Mouse (Mus musculus): ENCODE measurements at regions not wholly inside any gene's neighbourhood (a gene's known extent, or its start where the extent isn't known, plus 50 kb on each side); places are given as distances from the start of the nearest gene placed in this dataset.

DNA sequence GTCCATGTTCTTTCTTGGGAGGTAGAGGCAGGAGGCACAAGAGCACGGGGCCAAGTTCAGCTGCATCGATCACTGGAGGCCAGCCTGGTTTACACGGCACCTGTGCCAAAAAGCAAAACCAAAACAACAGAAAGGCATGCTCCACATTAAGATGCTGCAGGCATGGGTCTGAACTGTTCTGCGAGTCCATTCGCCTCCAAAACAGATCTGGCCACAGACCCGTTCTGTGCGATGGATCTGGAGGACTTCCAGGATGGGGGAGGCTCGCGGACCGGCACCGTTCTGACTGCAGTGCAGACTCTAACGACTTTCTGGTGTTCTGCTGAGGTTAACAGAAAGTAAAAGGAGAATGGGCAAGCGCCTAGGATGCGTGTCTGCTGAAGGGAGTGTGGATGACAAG, 52.3 kb downstream of the A230072I06Rik start:
- DNase-seq (ENCODE audit: low spot score) (no peak), ATAC-seq (no peak)
- Histone ChIP-seq H3K9ac (ENCODE audit: low read length) (no peak overlapping the region), H3K4me3 (ENCODE audit: low read depth, low read length) (no peak overlapping the region), H3K4me2 (ENCODE audit: low read length) (no peak overlapping the region), H3K9me3 (replicated peaks; ENCODE audit: control insufficient read depth, low read length) (no peaks in the 10 kb centered on the region), H3K36me3 (ENCODE audit: control insufficient read depth, insufficient read depth, low read length) (no peaks in the 10 kb centered on the region), H3K27me3 (replicated peaks; ENCODE audit: control insufficient read depth, insufficient read depth, low read length) (peaks cover 14% of the 10 kb centered on the region; the same call in 1 of the 2 replicates), H3K27ac (ENCODE audit: low read depth, low read length) (no peak overlapping the region), H3K4me1 (ENCODE audit: control insufficient read depth, insufficient read depth, low read length) (peaks cover 54% of the 10 kb centered on the region)
- 54% methylated on average over 14 of the region's 14 CpGs for WGBS

DNA sequence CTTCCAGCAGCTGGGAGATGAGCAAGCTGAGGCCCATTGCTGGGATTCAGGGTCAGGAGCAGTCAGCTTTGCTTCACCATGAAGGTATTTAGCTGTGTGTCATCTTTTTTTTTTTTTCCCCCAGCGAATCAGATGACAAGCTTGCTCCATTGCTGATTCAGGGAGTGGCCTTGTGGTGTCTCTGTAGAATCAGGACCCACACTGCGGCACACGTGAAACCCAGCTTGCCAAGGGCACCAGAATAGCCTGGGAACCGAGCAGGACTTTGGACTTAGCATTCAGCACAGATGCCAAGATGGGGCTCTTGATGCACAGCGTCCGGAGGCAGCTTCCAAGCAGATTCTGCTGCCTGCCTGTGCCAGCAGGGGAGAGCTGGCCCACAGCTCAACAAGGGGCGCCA, 53.0 kb downstream of the A230072I06Rik start:
- peaks cover 50% of the 10 kb centered on the region for H3K4me1 ChIP-seq (ENCODE audit: control insufficient read depth, insufficient read depth, low read length)

DNA sequence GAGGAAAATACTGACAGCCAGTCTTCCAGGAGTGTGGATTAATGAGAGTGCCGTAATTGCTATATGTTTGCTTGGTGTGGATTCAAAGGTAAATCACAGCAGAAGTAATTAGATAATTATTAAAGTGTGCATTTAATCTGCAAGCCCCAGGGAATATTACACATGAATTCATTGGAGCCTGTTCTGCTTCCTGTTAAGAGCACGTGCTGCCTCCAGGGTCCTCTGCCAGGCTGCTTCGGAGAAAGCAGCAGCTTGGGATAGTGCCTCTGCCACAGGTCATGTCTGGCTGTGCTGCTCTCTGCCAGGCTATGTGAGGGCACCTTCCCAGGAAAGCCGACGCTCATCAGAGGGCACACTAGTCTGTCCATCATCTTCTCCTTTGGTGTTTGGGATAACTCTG, 55.5 kb downstream of the A230072I06Rik start:
- Histone ChIP-seq H3K27ac (ENCODE audit: low read depth, low read length) (no peak overlapping the region), H3K9ac (ENCODE audit: low read length) (no peak overlapping the region), H3K36me3 (ENCODE audit: control insufficient read depth, insufficient read depth, low read length) (no peaks in the 10 kb centered on the region), H3K4me2 (ENCODE audit: low read length) (no peak overlapping the region), H3K9me3 (replicated peaks; ENCODE audit: control insufficient read depth, low read length) (no peaks in the 10 kb centered on the region), H3K4me1 (ENCODE audit: control insufficient read depth, insufficient read depth, low read length) (peaks cover 27% of the 10 kb centered on the region), H3K4me3 (ENCODE audit: low read depth, low read length) (no peak overlapping the region), H3K27me3 (replicated peaks; ENCODE audit: control insufficient read depth, insufficient read depth, low read length) (peaks cover 19% of the 10 kb centered on the region; the same call in 1 of the 2 replicates)
- ATAC-seq (no peak), DNase-seq (ENCODE audit: low spot score) (peak; percentile 44)
- 53% methylated on average over 5 of the region's 5 CpGs for WGBS

More for the DNA sequence above, 53.0 kb downstream of the A230072I06Rik start:
- WGBS: 71% methylated on average over 7 of the region's 7 CpGs
- Histone ChIP-seq H3K4me2 (ENCODE audit: low read length) (no peak overlapping the region), H3K4me3 (ENCODE audit: low read depth, low read length) (no peak overlapping the region), H3K27ac (ENCODE audit: low read depth, low read length) (no peak overlapping the region), H3K9ac (ENCODE audit: low read length) (no peak overlapping the region), H3K27me3 (replicated peaks; ENCODE audit: control insufficient read depth, insufficient read depth, low read length) (peaks cover 19% of the 10 kb centered on the region; the same call in 1 of the 2 replicates), H3K36me3 (ENCODE audit: control insufficient read depth, insufficient read depth, low read length) (no peaks in the 10 kb centered on the region), H3K9me3 (replicated peaks; ENCODE audit: control insufficient read depth, low read length) (no peaks in the 10 kb centered on the region)
- DNase-seq (ENCODE audit: low spot score) (no peak), ATAC-seq (no peak)

DNA sequence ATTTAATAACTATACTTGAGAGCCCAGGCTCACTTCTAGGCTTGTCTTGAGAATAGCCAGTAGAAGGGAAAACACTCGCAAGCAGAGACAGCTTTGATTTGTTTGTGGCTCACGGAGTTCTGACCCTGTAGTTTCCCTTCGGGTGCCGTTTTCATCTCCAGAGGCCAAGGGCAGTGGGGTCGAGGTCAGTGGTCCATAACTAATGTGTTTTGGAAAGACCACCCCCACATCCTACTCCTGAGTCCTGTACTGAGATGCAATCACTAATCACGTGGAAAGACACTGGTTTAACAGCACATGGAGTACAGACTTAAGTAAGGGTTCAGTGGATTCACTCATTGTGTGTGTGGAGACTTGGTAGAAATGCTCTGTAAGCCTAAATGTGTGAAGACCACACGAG, 56.0 kb downstream of the A230072I06Rik start:
- WGBS: 60% methylated on average over 7 of the region's 7 CpGs
- H3K36me3 ChIP-seq (ENCODE audit: control insufficient read depth, insufficient read depth, low read length): no peaks in the 10 kb centered on the region
- H3K27me3 ChIP-seq (replicated peaks; ENCODE audit: control insufficient read depth, insufficient read depth, low read length): peaks cover 19% of the 10 kb centered on the region; the same call in 1 of the 2 replicates
- no peak overlapping the region for H3K9ac ChIP-seq (ENCODE audit: low read length)
- no peak overlapping the region for H3K4me2 ChIP-seq (ENCODE audit: low read length)
- no peaks in the 10 kb centered on the region for H3K9me3 ChIP-seq (replicated peaks; ENCODE audit: control insufficient read depth, low read length)
- no peak overlapping the region for H3K4me3 ChIP-seq (ENCODE audit: low read depth, low read length)
- DNase-seq (ENCODE audit: low spot score) (no peak), ATAC-seq (no peak)
- no peak overlapping the region for H3K27ac ChIP-seq (ENCODE audit: low read depth, low read length)
- peaks cover 24% of the 10 kb centered on the region for H3K4me1 ChIP-seq (ENCODE audit: control insufficient read depth, insufficient read depth, low read length)

DNA sequence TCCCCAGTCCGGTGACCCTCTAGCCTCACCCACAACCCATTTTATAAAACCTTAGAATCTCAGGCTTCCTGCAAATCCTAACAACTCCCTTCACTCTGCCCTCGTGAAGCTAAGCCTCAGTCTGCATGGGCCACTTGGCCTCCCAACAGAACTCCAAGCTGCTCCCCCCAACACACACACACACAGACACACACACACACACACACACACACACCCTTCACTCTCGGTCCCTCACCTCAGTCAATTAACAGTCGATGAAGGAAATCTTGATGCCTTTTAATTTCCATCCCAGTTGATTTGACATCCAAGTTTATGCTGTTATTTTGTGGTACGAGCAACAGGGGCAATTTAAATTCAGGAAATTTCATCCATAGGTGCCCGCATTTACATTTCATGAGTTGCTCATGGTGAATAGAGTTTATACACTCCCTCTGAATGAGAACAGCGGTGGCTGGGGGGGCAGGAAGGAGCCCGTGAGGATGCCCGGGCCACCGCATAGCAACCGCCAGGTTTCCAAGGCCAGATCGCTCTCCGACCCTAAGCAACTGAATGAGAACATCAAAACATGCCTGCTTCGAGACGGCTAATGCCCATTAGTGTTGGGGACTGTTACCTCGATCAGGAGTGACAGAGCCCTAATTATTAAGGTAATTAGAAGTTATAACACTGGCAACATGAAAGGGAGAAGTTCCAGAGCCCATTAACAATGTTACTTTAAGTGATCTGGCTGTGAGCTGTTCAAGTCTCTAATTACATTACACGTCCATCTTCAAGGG, 55.8 kb upstream of the Sox1 start:
- Histone ChIP-seq H3K36me3 (ENCODE audit: control insufficient read depth, insufficient read depth, low read length) (no peaks in the 10 kb centered on the region), H3K9ac (ENCODE audit: low read length) (no peak overlapping the region), H3K4me3 (ENCODE audit: low read depth, low read length) (no peak overlapping the region), H3K27ac (ENCODE audit: low read depth, low read length) (peak overlapping the region; percentile 48; the same call in 1 of the 2 replicates), H3K4me1 (ENCODE audit: control insufficient read depth, insufficient read depth, low read length) (peaks cover 8% of the 10 kb centered on the region), H3K9me3 (replicated peaks; ENCODE audit: control insufficient read depth, low read length) (no peaks in the 10 kb centered on the region), H3K27me3 (replicated peaks; ENCODE audit: control insufficient read depth, insufficient read depth, low read length) (peaks cover 19% of the 10 kb centered on the region; the same call in 1 of the 2 replicates), H3K4me2 (ENCODE audit: low read length) (no peak overlapping the region)
- DNase-seq (ENCODE audit: low spot score): peak; percentile 90
- WGBS: 8% methylated on average over 17 of the region's 17 CpGs
- ATAC-seq: peak; percentile 87

DNA sequence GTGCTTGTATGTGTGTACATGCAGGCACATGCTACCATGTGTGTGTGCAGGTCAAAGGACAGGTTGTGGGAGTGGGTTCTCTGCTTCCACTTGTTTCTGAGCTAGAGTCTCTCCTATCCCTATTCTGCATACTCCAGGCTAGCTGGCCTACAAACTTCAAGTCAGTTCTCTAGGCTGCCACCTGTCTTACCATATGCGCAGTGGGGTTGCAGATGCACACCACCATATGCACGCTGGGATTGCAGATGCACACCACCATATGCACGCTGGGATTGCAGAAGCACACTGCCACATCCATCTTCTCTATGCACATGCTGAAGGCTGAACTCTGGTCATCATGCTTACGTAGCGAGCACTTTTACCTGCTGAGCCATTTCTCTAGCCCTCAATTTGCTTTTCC, 54.1 kb upstream of the Sox1 start:
- DNase-seq (ENCODE audit: low spot score) (peak; percentile 63), ATAC-seq (no peak; the same call in 1 of the 2 replicates)
- Histone ChIP-seq H3K27me3 (replicated peaks; ENCODE audit: control insufficient read depth, insufficient read depth, low read length) (peaks cover 14% of the 10 kb centered on the region; the same call in 1 of the 2 replicates), H3K4me3 (ENCODE audit: low read depth, low read length) (no peak overlapping the region), H3K4me2 (ENCODE audit: low read length) (no peak overlapping the region), H3K9me3 (replicated peaks; ENCODE audit: control insufficient read depth, low read length) (no peaks in the 10 kb centered on the region), H3K27ac (ENCODE audit: low read depth, low read length) (no peak overlapping the region), H3K9ac (ENCODE audit: low read length) (no peak overlapping the region), H3K4me1 (ENCODE audit: control insufficient read depth, insufficient read depth, low read length) (peaks cover 8% of the 10 kb centered on the region), H3K36me3 (ENCODE audit: control insufficient read depth, insufficient read depth, low read length) (no peaks in the 10 kb centered on the region)
- 75% methylated on average over 5 of the region's 5 CpGs for WGBS

Data from forebrain, embryonic 14.5 days (tissue).